11 mouse cellular contexts compared by ENCODE assay signal in the genomic region with DNA sequence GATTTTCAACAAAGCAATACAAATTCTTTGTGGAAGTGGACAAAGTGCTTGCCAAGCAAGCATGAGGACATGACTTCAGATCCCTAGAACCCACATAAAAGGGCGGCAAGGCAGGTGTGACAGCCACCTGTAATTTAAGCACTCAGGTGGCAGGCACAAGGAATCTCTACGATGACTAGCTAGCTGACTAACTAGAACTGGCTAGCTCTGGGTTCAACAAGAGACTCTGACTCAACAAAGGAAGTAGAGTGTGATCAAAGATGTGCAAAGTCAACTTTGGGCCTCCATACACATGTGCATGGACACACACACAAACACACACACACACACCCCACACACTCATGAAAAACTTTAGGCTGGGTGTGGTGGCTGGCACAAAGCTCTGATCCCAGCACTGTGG. TPM values are rescaled to one million over a fixed set of nuclear protein-coding genes. Genes with fewer than 3 reads are reported as not detected.
DNase-seq lines count a peak whose midpoint lies in the region; ATAC-seq and TF ChIP-seq lines count a peak whose summit lies in the region.
"Had no signal": no experiment of that assay in that cellular context is flagged by ENCODE, and none has a peak within 500 bp of the region (broad histone marks: within the 10 kb centered on the region; RNA-seq: fewer than 3 reads in every experiment).

No protein-coding gene starts in this region.

- H3K79me2 ChIP-seq in MEL (ENCODE audit: control insufficient read depth, insufficient read depth, low read length, poor library complexity) = peaks cover 40% of the 10 kb centered on the region

- ATAC-seq in hindbrain, embryonic 15.5 days (ENCODE audit: low FRiP score, low read depth) = no peak
- no peak for ATAC-seq in hindbrain, embryonic 11.5 days (ENCODE audit: low FRiP score)
- ATAC-seq in embryonic facial prominence, embryonic 15.5 days (ENCODE audit: insufficient number of reproducible peaks, low FRiP score, low TSS enrichment, low read depth) = no peak
- ATAC-seq: Patski had no signal

- H3K27me3 ChIP-seq in hindbrain, embryonic 15.5 days = no peaks in the 10 kb centered on the region
- no peaks in the 10 kb centered on the region for H3K27me3 ChIP-seq in hindbrain, embryonic 11.5 days (ENCODE audit: control insufficient read depth, insufficient read depth, low read length)
- no peaks in the 10 kb centered on the region for H3K27me3 ChIP-seq in MEL (ENCODE audit: control insufficient read depth in 1 of 2, insufficient read depth in 2 of 2, low read length in 2 of 2)
- H3K27me3 ChIP-seq in embryonic facial prominence, embryonic 15.5 days = no peaks in the 10 kb centered on the region
- H3K27me3 ChIP-seq: Patski had no signal

- no peaks in the 10 kb centered on the region for H3K9me3 ChIP-seq in hindbrain, embryonic 15.5 days
- H3K9me3 ChIP-seq in hindbrain, embryonic 11.5 days (ENCODE audit: control insufficient read depth, low read length) = no peaks in the 10 kb centered on the region
- H3K9me3 ChIP-seq in MEL (replicated peaks; ENCODE audit: insufficient read depth, low read length) = no peaks in the 10 kb centered on the region
- no peaks in the 10 kb centered on the region for H3K9me3 ChIP-seq in embryonic facial prominence, embryonic 15.5 days (replicated peaks)

- TF ChIP-seq EP300 in MEL (IDR thresholded peaks at IDR 0.05; ENCODE audit: low read depth in 1 of 2, low read length in 2 of 2) = no peak

- no peak overlapping the region for H3K9ac ChIP-seq in hindbrain, embryonic 15.5 days
- H3K9ac ChIP-seq in hindbrain, embryonic 11.5 days (ENCODE audit: low read depth, low read length) = no peak overlapping the region
- peak overlapping the region; percentile 60 for H3K9ac ChIP-seq in MEL (ENCODE audit: control insufficient read depth, low read depth, low read length, poor library complexity, severe bottlenecking)
- H3K9ac ChIP-seq in embryonic facial prominence, embryonic 15.5 days = no peak overlapping the region

- no peak overlapping the region for H3K4me2 ChIP-seq in hindbrain, embryonic 15.5 days
- no peak overlapping the region for H3K4me2 ChIP-seq in hindbrain, embryonic 11.5 days (replicated peaks; ENCODE audit: low read depth, low read length)
- no peak overlapping the region for H3K4me2 ChIP-seq in embryonic facial prominence, embryonic 15.5 days (replicated peaks)

- peaks cover 35% of the 10 kb centered on the region for H3K4me1 ChIP-seq in hindbrain, embryonic 15.5 days (replicated peaks)
- H3K4me1 ChIP-seq in hindbrain, embryonic 11.5 days (replicated peaks; ENCODE audit: control insufficient read depth, insufficient read depth, low read length) = peaks cover 6% of the 10 kb centered on the region
- peaks cover 16 to 18% of the 10 kb centered on the region in 2 experiments for H3K4me1 ChIP-seq in MEL (ENCODE audit: control insufficient read depth in 1 of 2, insufficient read depth in 2 of 2, low read length in 2 of 2)
- H3K4me1 ChIP-seq in embryonic facial prominence, embryonic 15.5 days = peaks cover 17% of the 10 kb centered on the region
- peaks cover 2% of the 10 kb centered on the region; the same call in 1 of the 2 replicates for H3K4me1 ChIP-seq in olfactory bulb, adult 2 months (ENCODE audit: control insufficient read depth, insufficient read depth, low read length)

- H3K36me3 ChIP-seq in hindbrain, embryonic 15.5 days = no peaks in the 10 kb centered on the region
- no peaks in the 10 kb centered on the region for H3K36me3 ChIP-seq in hindbrain, embryonic 11.5 days (ENCODE audit: control insufficient read depth, insufficient read depth, low read length)
- H3K36me3 ChIP-seq in MEL (ENCODE audit: control insufficient read depth in 1 of 2, insufficient read depth in 2 of 2, low read length in 2 of 2) = peaks cover 3 to 35% of the 10 kb centered on the region in 2 experiments; a peak in 3 of 4 replicates
- no peaks in the 10 kb centered on the region for H3K36me3 ChIP-seq in embryonic facial prominence, embryonic 15.5 days

- 98% methylated on average over 2 of the region's 2 CpGs for WGBS in hindbrain, embryonic 15.5 days
- 96% methylated on average over 2 of the region's 2 CpGs for WGBS in hindbrain, embryonic 11.5 days
- 84% methylated on average over 2 of the region's 2 CpGs for WGBS in embryonic facial prominence, embryonic 15.5 days
- WGBS in olfactory bulb, adult 2 months = 95% methylated on average over 2 of the region's 2 CpGs

- DNase-seq in hindbrain, embryonic 11.5 days (ENCODE audit: low spot score) = no peak
- DNase-seq in MEL (ENCODE audit: low read depth, low spot score) (no peak), MN1 (ENCODE audit: low spot score) (no peak)
- no peak for DNase-seq in layer of hippocampus, adult 18-20 months (ENCODE audit: low spot score in 2 of 2)
- DNase-seq: embryo, embryonic 11 days had no signal

- no peak for TF ChIP-seq RAD21 in MEL (IDR thresholded peaks at IDR 0.05; ENCODE audit: low read depth, low read length)

- peak overlapping the region; percentile 29; the same call in 1 of the 2 replicates for H3K27ac ChIP-seq in hindbrain, embryonic 15.5 days (replicated peaks)
- no peak overlapping the region for H3K27ac ChIP-seq in hindbrain, embryonic 11.5 days (ENCODE audit: low read depth, low read length)
- H3K27ac ChIP-seq in MEL (ENCODE audit: control insufficient read depth, low read depth, low read length) = peak overlapping the region; percentile 86
- 0 out of 2 replicates have a peak overlapping the region, but pooled peaks have one; percentile 22 for H3K27ac ChIP-seq in embryonic facial prominence, embryonic 15.5 days (replicated peaks)
- H3K27ac ChIP-seq in olfactory bulb, adult 2 months (ENCODE audit: insufficient read depth, low read depth, low read length) = peak overlapping the region; percentile 20; the same call in 1 of the 2 replicates

- no peak for TF ChIP-seq POLR2A in MEL (IDR thresholded peaks at IDR 0.05; ENCODE audit: control insufficient read depth in 1 of 2, insufficient read depth in 1 of 2, low read depth in 1 of 2, low read length in 2 of 2, poor library complexity in 1 of 2)
- TF ChIP-seq POLR2A in olfactory bulb, adult 2 months (IDR thresholded peaks at IDR 0.05; ENCODE audit: insufficient read depth, low read depth, low read length) = no peak

- TF ChIP-seq CTCF in MEL (IDR thresholded peaks at IDR 0.05 in 2 of 3, conservative IDR thresholded peaks at IDR 0.05 in 1 of 3; ENCODE audit: control insufficient read depth in 1 of 3, insufficient read depth in 1 of 3, low read depth in 2 of 3, low read length in 3 of 3, poor library complexity in 1 of 3, severe bottlenecking in 1 of 3) = no peak
- no peak for TF ChIP-seq CTCF in olfactory bulb, adult 2 months (IDR thresholded peaks at IDR 0.05; ENCODE audit: insufficient read depth, low read depth, low read length)

- no peak overlapping the region for H3K4me3 ChIP-seq in hindbrain, embryonic 15.5 days
- no peak overlapping the region for H3K4me3 ChIP-seq in hindbrain, embryonic 11.5 days (ENCODE audit: low read depth, low read length)
- peak overlapping the region; percentile 24 to 64 for H3K4me3 ChIP-seq in MEL (ENCODE audit: control insufficient read depth in 1 of 2, insufficient read depth in 1 of 2, low read depth in 2 of 2, low read length in 2 of 2)
- H3K4me3 ChIP-seq in embryonic facial prominence, embryonic 15.5 days (replicated peaks) = no peak overlapping the region
- no peak overlapping the region for H3K4me3 ChIP-seq in olfactory bulb, adult 2 months (ENCODE audit: insufficient read depth, low read depth, low read length)

TF ChIP-seq in MEL, 35 proteins besides CTCF, POLR2A, EP300 and RAD21:
- TF ChIP-seq UBTF (IDR thresholded peaks at IDR 0.05; ENCODE audit: borderline replicate concordance, insufficient read depth, low read depth, low read length) = no peak
- TF ChIP-seq USF1 (IDR thresholded peaks at IDR 0.05; ENCODE audit: low read depth, low read length) = no peak

RNA-seq across cellular contexts. Expression of a gene that starts 35.0 kb away (rescaled TPM):
- polyA plus RNA-seq in hindbrain, embryonic 15.5 days (2015; fragmentation: Nextera tagmentation; extraction: Ambion mirVana) = not detected in 2 replicates
- 0.06 and 0.08 TPM in 2 replicates for polyA plus RNA-seq in hindbrain, embryonic 11.5 days (2014; fragmentation: Nextera tagmentation; extraction: Ambion mirVana)
- total RNA-seq in MEL (2012; rRNA removed) = 0.29 and 0.46 TPM in 2 replicates
- polyA plus RNA-seq in MEL (2012; ENCODE audit: insufficient read depth in 1 of 2, insufficient read length in 2 of 2, low read depth in 1 of 2, low replicate concordance in 2 of 2, missing spikeins in 1 of 2) = under 1 TPM in 1 of 2 experiments, not detected in 1; 0.18 TPM
- polyA plus RNA-seq in embryonic facial prominence, embryonic 15.5 days (2015; fragmentation: Nextera tagmentation; extraction: Ambion mirVana) = 0.09 and 0.13 TPM in 2 replicates
- polyA plus RNA-seq in olfactory bulb, adult 2 months (2012; ENCODE audit: insufficient read depth, insufficient read length, low replicate concordance, missing spikeins) = not detected in 2 replicates
- not detected for total RNA-seq in layer of hippocampus, adult 18-20 months (2021)
- polyA plus RNA-seq: frontal cortex, adult 2 months; neural tube, embryonic 14.5 days had no signal

RNA-seq across cellular contexts. Expression of a gene that starts 35.6 kb away (rescaled TPM):
- 59.8 and 68.4 TPM in 2 replicates for polyA plus RNA-seq in hindbrain, embryonic 15.5 days (2015; fragmentation: Nextera tagmentation; extraction: Ambion mirVana)
- 208 and 223 TPM in 2 replicates for polyA plus RNA-seq in hindbrain, embryonic 11.5 days (2014; fragmentation: Nextera tagmentation; extraction: Ambion mirVana)
- 36.5 and 41.9 TPM in 2 replicates for total RNA-seq in MEL (2012; rRNA removed)
- 100 to 1,000 TPM in 1 of 2 experiments, 10 to 100 TPM in 1; 44.3 to 115 TPM for polyA plus RNA-seq in MEL (2012; ENCODE audit: insufficient read depth in 1 of 2, insufficient read length in 2 of 2, low read depth in 1 of 2, low replicate concordance in 2 of 2, missing spikeins in 1 of 2)
- 58.0 and 58.2 TPM in 2 replicates for polyA plus RNA-seq in embryonic facial prominence, embryonic 15.5 days (2015; fragmentation: Nextera tagmentation; extraction: Ambion mirVana)
- 382 TPM in 1 of 2 replicates, not detected in the other for polyA plus RNA-seq in olfactory bulb, adult 2 months (2012; ENCODE audit: insufficient read depth, insufficient read length, low replicate concordance, missing spikeins)
- 10 to 100 TPM; 16.2 to 20.8 TPM for total RNA-seq in layer of hippocampus, adult 18-20 months (2021)

Comparison
In these comparisons a context has a peak if more than half of its experiments do, and no peak if none do; other contexts are left out.
1. H3K4me3 ChIP-seq: peak in MEL (2 of 2); none in hindbrain, embryonic 15.5 days (single experiment), hindbrain, embryonic 11.5 days (single experiment), embryonic facial prominence, embryonic 15.5 days (single experiment) and olfactory bulb, adult 2 months (single experiment).